Mouse (Mus musculus) brain, embryonic 14.5 days (tissue): ENCODE measurements around the gene Zfp316.
A peak's percentile ranks its signal among the peaks of the same experiment; 100 is the strongest.

Experiments
- CTCF ChIP-seq: fragments of 200-500 bp; IDR thresholded peaks from 2 replicates; pipeline ENCODE4 v1.5.1; 2012; ENCODE audit warnings: inconsistent platforms, mild to moderate bottlenecking, moderate library complexity, borderline replicate concordance; ENCODE audit not compliant: insufficient read depth, insufficient read length; ENCODE audit errors: extremely low read depth
- POLR2A ChIP-seq: fragments of 200-500 bp; IDR thresholded peaks from 2 replicates; pipeline ENCODE4 v1.6.1; 2012; ENCODE audit warnings: mild to moderate bottlenecking, inconsistent platforms, borderline replicate concordance; ENCODE audit not compliant: poor library complexity, insufficient read depth, insufficient read length, severe bottlenecking; ENCODE audit errors: extremely low read depth

- peak; percentile 60 for TF ChIP-seq POLR2A
- peak; percentile 20; the same call in 1 of the 2 replicates for TF ChIP-seq CTCF
Measured at GRCm38 (mm10) chr5:143235028-143235693, 34.7 kb downstream of the Zfp316 start, which contains the start of gene Zfp12.
